Mouse (Mus musculus) erythroblast, embryonic 14.5 days (primary cell): Measurements from ENCODE around the gene Gm20509. TPM values are rescaled to one million over a fixed set of nuclear protein-coding genes. Genes with fewer than 3 reads are reported as not detected.
"Not testable (repeated sequence)": the region's sequence is repeated elsewhere in the genome, so short reads cannot be mapped to it uniquely, and the experiment has no call there.

Source experiments
- H3K27me3 ChIP-seq: 2 replicates; pipeline ENCODE4 v1.6.1; 2012; ENCODE audit warnings: inconsistent platforms; ENCODE audit not compliant: control insufficient read depth
- H3K36me3 ChIP-seq: 2 replicates; pipeline ENCODE4 v1.6.1; 2012; ENCODE audit warnings: mild to moderate bottlenecking, inconsistent platforms; ENCODE audit not compliant: control insufficient read depth
- H3K4me1 ChIP-seq: 2 replicates; pipeline ENCODE4 v1.6.1; 2012; ENCODE audit warnings: inconsistent platforms; ENCODE audit not compliant: control insufficient read depth
- H3K4me3 ChIP-seq: replicated peaks from 2 replicates; pipeline ENCODE3; 2012; ENCODE audit warnings: moderate library complexity, mild to moderate bottlenecking, inconsistent platforms
- H3K9me3 ChIP-seq: 2 replicates; pipeline ENCODE4 v1.6.1; 2012; ENCODE audit warnings: low read length, inconsistent platforms, mixed read lengths; ENCODE audit not compliant: control insufficient read depth
- GATA1 ChIP-seq: IDR thresholded peaks from 2 replicates; pipeline ENCODE4 v1.6.1; 2012; ENCODE audit warnings: low read length, inconsistent platforms, mixed read lengths
- TAL1 ChIP-seq: IDR thresholded peaks from 3 replicates; pipeline ENCODE4 v1.6.1; 2012; ENCODE audit warnings: low read length, inconsistent platforms, mixed read lengths
- polyA plus RNA-seq: library from polyadenylated mRNA; stranded (reverse); fragments of >175 nt; gene quantifications from 2 replicates; pipeline ENCODE4 v1.2.3, GENCODE M21; 2012

Gm20509 gene
- polyA plus RNA-seq, 1 experiment = not detected

GRCm38 (mm10) chr9:73073169-73073568 is 29.1 kb upstream of the Gm20509 start:
- H3K27me3 ChIP-seq = no peaks in the 10 kb centered on the region
- no peaks in the 10 kb centered on the region for H3K36me3 ChIP-seq
- TF ChIP-seq GATA1 (no peak), TAL1 (no peak)
- H3K9me3 ChIP-seq = no peaks in the 10 kb centered on the region
- no peak overlapping the region for H3K4me3 ChIP-seq
- H3K4me1 ChIP-seq = no peaks in the 10 kb centered on the region

GRCm38 (mm10) chr9:73079349-73079748 is 22.9 kb upstream of the Gm20509 start:
- H3K4me3 ChIP-seq, H3K27me3 ChIP-seq, H3K36me3 ChIP-seq: not testable (repeated sequence)

GRCm38 (mm10) chr9:73079801-73080325 is 22.4 kb upstream of the Gm20509 start:
- H3K4me3 ChIP-seq = no peak overlapping the region
- no peaks in the 10 kb centered on the region for H3K4me1 ChIP-seq
- no peak for TF ChIP-seq GATA1
- TF ChIP-seq TAL1 = no peak

More at GRCm38 (mm10) chr9:73079349-73079748, 22.9 kb upstream of the Gm20509 start:
- H3K4me1 ChIP-seq, H3K9me3 ChIP-seq: not testable (repeated sequence)

GRCm38 (mm10) chr9:73082291-73083000 is 19.8 kb upstream of the Gm20509 start:
- no peaks in the 10 kb centered on the region for H3K4me1 ChIP-seq
- no peak for TF ChIP-seq TAL1
- TF ChIP-seq GATA1 = no peak
- no peak overlapping the region for H3K4me3 ChIP-seq
- H3K27me3 ChIP-seq = no peaks in the 10 kb centered on the region
- no peaks in the 10 kb centered on the region for H3K9me3 ChIP-seq
- H3K36me3 ChIP-seq = no peaks in the 10 kb centered on the region

More at GRCm38 (mm10) chr9:73079801-73080325, 22.4 kb upstream of the Gm20509 start:
- Histone ChIP-seq H3K9me3 (no peaks in the 10 kb centered on the region), H3K27me3 (no peaks in the 10 kb centered on the region), H3K36me3 (no peaks in the 10 kb centered on the region)

- no peaks in the 10 kb centered on the region for H3K36me3 ChIP-seq
- H3K4me3 ChIP-seq = no peak overlapping the region
- no peaks in the 10 kb centered on the region for H3K9me3 ChIP-seq
- no peaks in the 10 kb centered on the region for H3K27me3 ChIP-seq
- H3K4me1 ChIP-seq = no peaks in the 10 kb centered on the region
- TF ChIP-seq TAL1 (no peak), GATA1 (no peak)
Measured at GRCm38 (mm10) chr9:73083956-73084355, 18.3 kb upstream of the Gm20509 start.

- Histone ChIP-seq H3K9me3 (no peaks in the 10 kb centered on the region), H3K4me1 (no peaks in the 10 kb centered on the region), H3K4me3 (no peak overlapping the region), H3K27me3 (no peaks in the 10 kb centered on the region), H3K36me3 (no peaks in the 10 kb centered on the region)
- no peak for TF ChIP-seq GATA1
- TF ChIP-seq TAL1 = no peak
Measured at GRCm38 (mm10) chr9:73085845-73086244, 16.4 kb upstream of the Gm20509 start.

GRCm38 (mm10) chr9:73087121-73087520 is 15.1 kb upstream of the Gm20509 start:
- H3K4me1 ChIP-seq = no peaks in the 10 kb centered on the region
- no peaks in the 10 kb centered on the region for H3K36me3 ChIP-seq
- TF ChIP-seq GATA1 (no peak), TAL1 (no peak)

GRCm38 (mm10) chr9:73087581-73087980 is 14.7 kb upstream of the Gm20509 start:
- no peaks in the 10 kb centered on the region for H3K9me3 ChIP-seq
- TF ChIP-seq GATA1 (no peak), TAL1 (no peak)
- H3K27me3 ChIP-seq = no peaks in the 10 kb centered on the region
- no peak overlapping the region for H3K4me3 ChIP-seq
- H3K36me3 ChIP-seq = no peaks in the 10 kb centered on the region
- H3K4me1 ChIP-seq = no peaks in the 10 kb centered on the region

More at GRCm38 (mm10) chr9:73087121-73087520, 15.1 kb upstream of the Gm20509 start:
- Histone ChIP-seq H3K27me3 (no peaks in the 10 kb centered on the region), H3K9me3 (no peaks in the 10 kb centered on the region), H3K4me3 (no peak overlapping the region)

- Histone ChIP-seq H3K9me3 (no peaks in the 10 kb centered on the region), H3K27me3 (no peaks in the 10 kb centered on the region), H3K36me3 (no peaks in the 10 kb centered on the region), H3K4me3 (no peak overlapping the region), H3K4me1 (no peaks in the 10 kb centered on the region)
- TF ChIP-seq TAL1 (no peak), GATA1 (no peak)
Measured at GRCm38 (mm10) chr9:73089222-73089920, 12.9 kb upstream of the Gm20509 start.
